Mouse (Mus musculus) heart, embryonic 12.5 days (tissue): ENCODE results near the gene Myg1. TPM values are rescaled to one million over a fixed set of nuclear protein-coding genes. Genes with fewer than 3 reads are reported as not detected.

Experiments used
- ATAC-seq: fragments of 200-750 bp; cut with Nextera tagmentation; 2 replicates; pipeline ENCODE4 v1.8.0; 2017; ENCODE audit warnings: moderate TSS enrichment, moderate library complexity; ENCODE audit not compliant: insufficient number of reproducible peaks, low FRiP score
- H3K27ac ChIP-seq: fragments of 300-500 bp; sonication (generic); 2 replicates; pipeline ENCODE4 v1.5.1; 2016; ENCODE audit warnings: mild to moderate bottlenecking, moderate library complexity; ENCODE audit not compliant: poor library complexity, severe bottlenecking
- H3K27me3 ChIP-seq: fragments of 300-500 bp; sonication (generic); replicated peaks from 2 replicates; pipeline ENCODE4 v1.6.1; 2016; ENCODE audit warnings: mild to moderate bottlenecking, moderate library complexity
- H3K36me3 ChIP-seq: fragments of 300-500 bp; sonication (generic); 2 replicates; pipeline ENCODE4 v1.6.1; 2016; ENCODE audit warnings: mild to moderate bottlenecking, moderate library complexity
- H3K4me1 ChIP-seq: fragments of 300-500 bp; sonication (generic); replicated peaks from 2 replicates; pipeline ENCODE4 v1.6.1; 2016; ENCODE audit warnings: mild to moderate bottlenecking
- H3K4me2 ChIP-seq: fragments of 300-500 bp; sonication (generic); 2 replicates; pipeline ENCODE4 v1.6.1; 2016; ENCODE audit warnings: mild to moderate bottlenecking, moderate library complexity
- H3K4me3 ChIP-seq: fragments of 300-500 bp; sonication (generic); 2 replicates; pipeline ENCODE4 v1.5.1; 2016; ENCODE audit warnings: mild to moderate bottlenecking
- H3K9ac ChIP-seq: fragments of 300-500 bp; sonication (generic); 2 replicates; pipeline ENCODE4 v1.6.1; 2016; ENCODE audit warnings: mild to moderate bottlenecking, moderate library complexity
- H3K9me3 ChIP-seq: fragments of 300-500 bp; sonication (generic); replicated peaks from 2 replicates; pipeline ENCODE4 v1.6.1; 2016; ENCODE audit warnings: mild to moderate bottlenecking, moderate library complexity
- WGBS: fragments of 180-500 bp; shearing (Covaris S2); methylation state at CpG from one replicate; pipeline ENCODE4 v1.1.7; 2016; 5-methylcytosine and 5-hydroxymethylcytosine counted together
- polyA plus RNA-seq: library from polyadenylated mRNA; unstranded; fragments of >200 nt; fragmentation: Nextera tagmentation; extraction: Ambion mirVana; gene quantifications from 2 replicates; pipeline ENCODE4 v1.2.1, GENCODE M21; 2016

Gene Myg1
- polyA plus RNA-seq, 1 experiment from 2014 or later: 58.8 TPM

DNA sequence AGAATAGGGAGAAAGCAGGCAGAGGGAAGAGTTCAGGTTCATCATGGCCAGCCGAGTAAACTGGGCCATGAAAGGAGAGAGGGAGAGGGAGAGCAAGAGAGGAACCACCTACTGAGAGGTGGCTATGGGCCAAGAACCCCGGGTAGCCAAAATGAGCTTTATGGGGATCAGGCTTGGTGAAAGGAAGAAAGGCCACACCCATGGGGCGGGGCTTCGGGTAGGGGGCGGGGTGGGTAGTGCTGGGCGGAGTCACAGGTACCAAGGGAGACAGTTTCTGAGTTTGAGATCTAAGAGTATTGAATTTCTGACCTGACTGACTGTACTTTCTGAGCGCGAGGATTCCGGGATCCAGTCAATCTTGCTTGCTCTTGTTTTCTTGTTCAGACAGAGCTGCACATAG is 55.1 kb downstream of the Myg1 start:
- Histone ChIP-seq H3K9ac (no peak overlapping the region), H3K27ac (no peak overlapping the region), H3K4me2 (no peak overlapping the region), H3K36me3 (no peaks in the 10 kb centered on the region), H3K4me1 (no peaks in the 10 kb centered on the region), H3K27me3 (no peaks in the 10 kb centered on the region), H3K9me3 (no peaks in the 10 kb centered on the region), H3K4me3 (no peak overlapping the region)
- ATAC-seq: no peak
- WGBS: 51% methylated on average over 9 of the region's 9 CpGs

Other genes with a start within 250 kb of the Myg1 start
- 35.3 and 38.7 TPM in 2 replicates for gene Tns2, start 231.3 kb upstream of the Myg1 start, polyA plus RNA-seq
- 19.8 and 20.9 TPM in 2 replicates for gene Spryd3, start 195.5 kb upstream of the Myg1 start, polyA plus RNA-seq
- gene Igfbp6, start 187.3 kb upstream of the Myg1 start, polyA plus RNA-seq: 1.7 and 2.5 TPM in 2 replicates
- gene Soat2, start 181.2 kb upstream of the Myg1 start, polyA plus RNA-seq: 0.87 and 1.2 TPM in 2 replicates
- gene Zfp740, start 128.5 kb upstream of the Myg1 start, polyA plus RNA-seq: 47.3 and 48.6 TPM in 2 replicates
- 39.1 and 39.4 TPM in 2 replicates for gene Csad, start 127.0 kb upstream of the Myg1 start, polyA plus RNA-seq
- gene Itgb7, start 99.8 kb upstream of the Myg1 start, polyA plus RNA-seq: 0.38 and 0.72 TPM in 2 replicates
- 12.0 TPM in 2 replicates for gene Rarg, start 74.2 kb upstream of the Myg1 start, polyA plus RNA-seq
- gene Gm9918, start 61.1 kb upstream of the Myg1 start, polyA plus RNA-seq: 0.19 TPM in 1 of 2 replicates, not detected in the other
- gene Mfsd5, start 52.3 kb upstream of the Myg1 start, polyA plus RNA-seq: 46.2 and 48.2 TPM in 2 replicates
- 24.0 and 26.1 TPM in 2 replicates for gene Espl1, start 35.4 kb upstream of the Myg1 start, polyA plus RNA-seq
- gene Pfdn5, start 5.6 kb upstream of the Myg1 start, polyA plus RNA-seq: 267 and 273 TPM in 2 replicates
- gene Aaas, start 19.1 kb downstream of the Myg1 start, polyA plus RNA-seq: 53.8 and 55.8 TPM in 2 replicates
- gene Sp7, start 35.5 kb downstream of the Myg1 start, polyA plus RNA-seq: 0.34 and 0.58 TPM in 2 replicates
- gene Sp1, start 74.4 kb downstream of the Myg1 start, polyA plus RNA-seq: 6.9 and 7.3 TPM in 2 replicates
- gene Amhr2, start 113.7 kb downstream of the Myg1 start, polyA plus RNA-seq: 0.38 and 0.71 TPM in 2 replicates
- gene Prr13, start 127.3 kb downstream of the Myg1 start, polyA plus RNA-seq: 116 and 119 TPM in 2 replicates
- 134 and 142 TPM in 2 replicates for gene Pcbp2, start 138.8 kb downstream of the Myg1 start, polyA plus RNA-seq
- not detected in 2 replicates for gene Gm10337, start 172.0 kb downstream of the Myg1 start, polyA plus RNA-seq
- 14.7 and 17.3 TPM in 2 replicates for gene Map3k12, start 185.4 kb downstream of the Myg1 start, polyA plus RNA-seq
- gene Tarbp2, start 186.5 kb downstream of the Myg1 start, polyA plus RNA-seq: 100 and 104 TPM in 2 replicates
- 2.2 and 2.8 TPM in 2 replicates for gene Npff, start 193.2 kb downstream of the Myg1 start, polyA plus RNA-seq